Comparison of ENCODE assay signal across 12 mouse cellular contexts in genomic region chr9:34644392-34644791, GRCm38 (mm10).
"Had no signal": no experiment of that assay in that cellular context is flagged by ENCODE, and none has a peak within 500 bp of the region (broad histone marks: within the 10 kb centered on the region; RNA-seq: fewer than 3 reads in every experiment).

No protein-coding gene starts in this region.

- H3K27me3 ChIP-seq: intestine, embryonic 15.5 days; kidney, embryonic 15.5 days; liver, embryonic 13.5 days had no signal

- H3K4me1 ChIP-seq: liver, embryonic 13.5 days had no signal

- DNase-seq: kidney, adult 11 months; kidney, adult 8-10 months; kidney, postnatal 10 days; kidney, postnatal 36 days; layer of hippocampus, postnatal 36 days; liver, embryonic 13.5 days; lung, postnatal 10 days; lung, postnatal 4 days; thymus, postnatal 25 days had no signal

- ATAC-seq: intestine, embryonic 15.5 days had no signal

- H3K9ac ChIP-seq: intestine, embryonic 15.5 days; kidney, embryonic 15.5 days; liver, embryonic 13.5 days had no signal

- H3K27ac ChIP-seq: intestine, embryonic 15.5 days; kidney, embryonic 15.5 days; left cerebral cortex, adult 2 months; liver, embryonic 13.5 days had no signal

- H3K4me3 ChIP-seq: intestine, embryonic 15.5 days; kidney, embryonic 15.5 days; left cerebral cortex, adult 2 months; liver, embryonic 13.5 days had no signal

- H3K4me2 ChIP-seq: intestine, embryonic 15.5 days; kidney, embryonic 15.5 days; liver, embryonic 13.5 days had no signal

- H3K36me3 ChIP-seq: intestine, embryonic 15.5 days; kidney, embryonic 15.5 days; liver, embryonic 13.5 days had no signal

- H3K9me3 ChIP-seq: intestine, embryonic 15.5 days; kidney, embryonic 15.5 days; liver, embryonic 13.5 days had no signal
